Mouse (Mus musculus) right cerebral cortex, postnatal 10 days (tissue): ENCODE data around the gene Rarg.
"Not testable (repeated sequence)": the region's sequence is repeated elsewhere in the genome, so short reads cannot be mapped to it uniquely, and the experiment has no call there.

ENCODE experiments used
- DNase-seq, 2 experiments: peaks; one replicate each; pipeline ENCODE4 v3.0.0; 2021; ENCODE audit warnings: low spot score in 2 of 2

Gene Rarg

GRCm38 (mm10) chr15:102238543-102239259 is 18.6 kb downstream of the Rarg start:
- DNase-seq: no peak

DNA sequence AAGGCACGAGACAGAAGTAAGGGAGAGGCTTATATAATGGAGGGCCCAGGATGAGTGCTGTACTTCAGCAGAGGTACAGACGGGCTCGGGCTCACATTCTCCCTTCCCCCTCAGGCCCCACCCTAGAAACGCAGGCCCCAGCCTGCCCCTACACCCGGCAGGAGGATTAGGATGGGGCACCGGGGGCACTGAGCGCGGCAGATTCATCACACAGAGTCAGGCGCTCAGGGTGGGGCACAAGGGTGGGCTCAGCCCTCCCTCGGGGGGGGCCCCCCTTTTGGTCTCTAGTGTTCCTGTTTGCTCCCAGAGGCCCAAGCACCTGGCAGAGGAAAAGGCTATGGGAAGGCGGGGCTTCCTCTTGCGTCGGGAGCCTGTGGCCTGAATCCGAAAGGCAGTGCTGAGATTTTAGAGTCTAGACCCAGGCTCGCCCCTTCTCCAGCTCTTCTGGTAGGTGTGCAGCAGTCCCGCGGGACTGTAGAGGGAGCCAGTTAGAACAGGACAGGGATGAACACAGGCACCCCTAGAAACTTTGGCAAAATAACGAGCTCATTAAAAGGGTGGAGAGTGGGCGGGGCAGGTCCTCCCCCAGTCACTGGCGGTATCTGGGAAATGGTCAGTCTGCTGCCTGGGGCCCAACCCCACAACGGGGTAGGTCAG is 21.8 kb downstream of the Rarg start:
- no peak for DNase-seq

DNA sequence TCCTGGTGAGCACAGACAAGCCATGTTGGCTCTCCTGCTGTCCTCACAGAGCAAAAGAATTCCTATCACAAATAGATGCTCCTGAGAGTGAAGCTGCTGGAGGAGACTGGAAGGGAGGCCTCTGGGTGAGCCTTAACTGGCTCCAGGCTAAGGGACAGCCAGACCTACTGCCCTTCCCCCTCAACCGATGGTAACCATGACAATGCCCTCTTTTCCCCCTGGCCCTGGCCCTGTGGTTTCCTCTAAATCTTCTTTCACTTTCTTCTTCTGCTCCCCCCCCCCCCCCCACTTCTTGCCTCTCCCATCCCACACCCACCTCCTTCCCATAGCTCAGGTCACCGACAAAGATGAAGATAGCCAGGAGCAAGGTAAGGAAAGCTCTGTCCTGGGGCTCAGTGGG is 23.4 kb downstream of the Rarg start:
- DNase-seq: no peak

GRCm38 (mm10) chr15:102232764-102233163 is 24.6 kb downstream of the Rarg start:
- DNase-seq: no peak

- no peak for DNase-seq
Measured at GRCm38 (mm10) chr15:102231748-102232147, 25.6 kb downstream of the Rarg start, which contains the start of gene Itgb7. Itgb7 (minus strand) TSS chr15:102231944.

GRCm38 (mm10) chr15:102230408-102231321 is 26.7 kb downstream of the Rarg start:
- DNase-seq: no peak

DNA sequence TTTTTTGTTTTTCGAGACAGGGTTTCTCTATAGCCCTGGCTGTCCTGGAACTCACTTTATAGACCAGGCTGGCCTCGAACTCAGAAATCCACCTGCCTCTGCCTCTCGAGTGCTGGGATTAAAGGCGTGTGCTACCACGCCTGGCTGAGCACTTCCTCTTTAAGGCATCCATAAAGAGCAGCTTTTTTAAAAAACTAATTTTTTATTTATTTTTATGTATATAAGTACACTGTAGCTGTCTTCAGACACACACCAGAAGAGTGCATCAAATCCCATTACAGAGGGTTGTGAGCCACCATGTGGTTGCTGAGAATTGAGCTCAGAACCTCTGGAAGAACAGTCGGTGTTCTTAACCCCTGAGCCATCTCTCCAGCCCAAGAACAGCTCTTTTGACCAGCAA is 31.7 kb downstream of the Rarg start:
- DNase-seq: not testable (repeated sequence)

DNA sequence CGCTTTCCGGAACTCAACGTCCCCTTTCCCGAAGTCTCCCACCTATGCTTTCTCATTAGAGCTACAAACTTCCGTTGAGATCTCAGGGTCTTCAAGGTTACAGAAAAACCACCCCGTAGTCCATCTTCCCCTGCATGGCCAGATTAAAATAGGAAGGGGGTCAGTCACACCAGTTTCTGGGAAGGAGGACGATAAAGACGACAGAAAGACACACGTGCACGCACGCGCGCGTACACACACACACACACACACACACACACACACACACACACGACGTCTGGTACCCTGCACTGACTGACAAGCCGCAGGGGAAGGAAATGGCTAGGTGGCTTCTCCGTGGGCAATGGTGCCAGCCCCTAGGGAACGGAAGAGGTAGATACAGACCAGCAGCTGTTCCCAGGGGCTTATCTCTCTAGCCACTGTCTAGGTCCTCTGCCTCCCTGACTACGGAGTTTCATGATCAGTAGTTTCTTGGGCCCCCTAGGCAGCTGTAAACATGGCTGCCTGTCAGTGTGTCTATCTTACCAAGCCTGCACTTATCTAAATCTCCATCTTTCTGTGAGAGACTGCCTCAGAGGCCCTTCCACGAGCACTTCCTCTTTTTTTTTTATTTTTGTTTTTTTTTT is 32.2 kb downstream of the Rarg start:
- no peak for DNase-seq

DNA sequence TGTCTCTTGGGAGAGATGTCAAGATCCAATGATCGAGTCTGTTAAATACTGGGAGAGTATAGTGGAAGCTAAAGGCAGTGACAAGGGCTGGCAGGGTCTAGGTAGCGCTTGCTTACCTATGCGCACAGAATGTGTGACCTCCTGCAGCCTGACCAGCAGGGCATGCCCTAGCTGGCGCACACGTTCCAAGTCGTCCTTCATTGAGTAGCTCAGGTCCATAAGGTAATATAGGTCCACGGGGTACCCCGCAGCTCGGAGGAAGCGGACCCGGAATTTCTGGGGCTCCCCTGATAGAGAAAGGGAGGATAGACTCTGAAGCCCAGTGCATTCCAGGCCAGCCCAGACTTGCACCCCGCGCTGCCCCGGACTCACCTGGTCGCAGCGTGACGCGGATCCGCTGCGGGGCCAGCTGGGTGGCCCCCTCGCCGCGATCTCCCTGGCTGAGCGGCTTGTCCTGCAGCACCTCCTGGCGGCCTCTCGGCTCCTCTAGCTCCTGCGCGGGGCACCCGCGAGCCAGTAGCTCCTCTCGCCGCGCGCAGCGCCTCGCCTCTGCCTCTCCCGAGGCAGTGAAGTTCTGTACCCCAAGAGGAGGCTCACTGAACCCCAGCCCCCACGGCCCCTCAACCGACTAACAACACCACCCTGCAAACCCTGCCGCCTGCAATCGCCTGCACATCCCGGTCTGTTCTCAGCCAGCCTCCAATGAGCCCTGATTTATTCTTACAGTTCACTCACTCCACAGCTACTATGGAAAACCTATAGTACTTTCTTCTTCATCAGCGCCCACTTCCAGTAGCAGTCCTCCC is 32.9 kb downstream of the Rarg start:
- DNase-seq: peak; percentile 81 to 85

DNA sequence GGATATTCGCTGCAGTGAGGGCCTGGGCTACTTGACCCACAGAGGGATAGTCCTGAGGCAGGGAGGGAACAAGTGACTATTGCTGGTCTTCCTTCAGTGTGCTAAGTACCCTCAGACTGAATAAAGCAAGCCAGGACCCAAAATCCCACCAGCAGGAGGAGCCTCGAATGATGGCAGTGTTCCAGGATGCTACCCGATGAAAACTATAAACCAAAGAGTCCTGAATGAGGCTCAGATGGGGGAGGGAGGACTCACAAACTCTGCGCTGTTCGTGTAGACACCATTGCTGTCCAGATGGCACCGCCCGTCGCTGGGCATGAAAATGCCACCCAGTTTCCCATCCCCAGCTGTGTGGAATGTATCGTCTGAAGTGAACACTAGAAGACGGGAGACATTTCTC is 34.9 kb downstream of the Rarg start:
- DNase-seq: peak in 1 of 2 experiments; percentile 53

DNA sequence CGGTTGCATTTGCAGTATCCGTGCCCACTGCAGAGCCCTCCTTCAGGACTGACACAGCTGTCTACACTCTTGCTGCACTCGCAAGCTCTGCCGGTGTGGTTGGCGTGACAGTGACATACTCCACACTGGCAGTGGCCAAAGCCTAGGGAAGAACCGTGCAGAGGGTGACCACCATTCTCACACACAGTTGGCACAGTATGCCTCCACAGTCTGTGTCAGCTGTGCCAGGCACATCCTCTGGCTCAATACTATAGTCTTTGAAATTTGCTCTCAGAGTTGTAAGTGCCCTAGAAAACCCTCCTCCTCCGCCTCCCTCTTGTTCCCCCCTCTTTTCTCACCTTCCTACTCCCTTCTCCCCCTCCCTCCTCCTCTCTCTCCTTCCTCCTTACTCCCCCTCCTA is 40.0 kb downstream of the Rarg start:
- no peak for DNase-seq

GRCm38 (mm10) chr15:102216459-102217228 is 40.7 kb downstream of the Rarg start:
- DNase-seq: no peak

DNA sequence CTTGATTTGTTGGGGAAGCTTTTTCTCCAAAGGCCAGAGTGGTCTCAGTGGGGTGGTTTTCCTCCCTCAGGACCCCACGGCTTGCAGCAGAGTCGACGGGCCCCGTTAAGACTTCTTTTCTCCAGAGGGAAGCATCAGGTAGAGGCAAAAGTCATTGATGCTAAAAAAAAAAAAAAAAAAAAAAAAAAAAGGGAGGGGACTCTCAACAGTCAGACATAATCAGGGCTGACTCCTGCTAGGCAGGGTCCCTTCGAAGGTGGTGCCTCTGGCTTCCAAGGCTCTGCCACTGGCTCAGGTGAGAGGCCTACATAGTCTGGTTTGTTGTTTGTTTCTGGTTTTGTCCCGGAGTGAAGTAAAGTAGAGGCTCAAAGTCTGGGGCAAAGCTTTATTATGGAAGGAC is 41.7 kb downstream of the Rarg start:
- DNase-seq: no peak

DNA sequence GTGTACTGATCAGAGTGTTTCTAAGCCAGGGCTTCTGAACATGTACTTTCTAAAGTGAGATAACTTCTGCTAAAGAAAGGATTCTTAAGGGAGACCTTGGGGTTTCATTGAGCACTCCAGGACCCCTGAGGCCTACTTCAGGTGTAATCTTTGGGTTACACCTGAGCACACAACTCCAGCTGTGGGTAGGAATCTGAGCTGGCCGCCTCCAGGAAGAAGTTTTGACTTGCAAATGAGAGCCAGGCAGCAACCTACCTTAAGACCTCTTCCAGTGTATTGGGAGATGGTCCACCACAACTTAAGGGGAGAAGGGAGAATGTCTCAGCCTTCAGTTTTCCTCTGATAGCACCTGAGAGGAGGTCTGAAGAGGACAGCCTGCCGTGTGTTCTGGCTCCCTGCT is 43.2 kb downstream of the Rarg start:
- DNase-seq: no peak

GRCm38 (mm10) chr15:102211895-102212294 is 45.4 kb downstream of the Rarg start:
- no peak for DNase-seq

GRCm38 (mm10) chr15:102210816-102211215 is 46.5 kb downstream of the Rarg start:
- no peak for DNase-seq

- DNase-seq: no peak
Measured at GRCm38 (mm10) chr15:102209114-102209513, 48.2 kb downstream of the Rarg start.

GRCm38 (mm10) chr15:102208092-102208561 is 49.2 kb downstream of the Rarg start:
- DNase-seq: no peak

DNA sequence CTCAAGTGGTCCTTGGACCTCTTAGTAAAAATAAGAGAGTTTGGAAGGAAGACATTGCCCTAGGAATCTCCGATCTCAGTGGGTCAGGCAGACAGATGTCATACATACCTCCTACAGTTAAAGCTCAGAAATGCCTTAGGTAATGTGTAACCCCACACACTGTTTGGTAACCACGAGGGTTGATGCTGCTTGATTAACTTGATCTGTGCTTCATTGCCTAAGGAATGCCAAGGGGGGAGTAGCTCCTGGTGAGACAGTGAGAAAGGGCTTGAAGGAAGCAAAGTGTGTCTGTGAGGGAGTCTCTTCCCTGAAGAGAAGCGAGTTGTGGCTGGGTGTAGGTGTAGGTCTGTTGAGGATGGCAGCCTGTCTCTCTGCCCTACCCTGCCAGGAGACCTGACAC is 50.0 kb downstream of the Rarg start:
- no peak for DNase-seq

DNA sequence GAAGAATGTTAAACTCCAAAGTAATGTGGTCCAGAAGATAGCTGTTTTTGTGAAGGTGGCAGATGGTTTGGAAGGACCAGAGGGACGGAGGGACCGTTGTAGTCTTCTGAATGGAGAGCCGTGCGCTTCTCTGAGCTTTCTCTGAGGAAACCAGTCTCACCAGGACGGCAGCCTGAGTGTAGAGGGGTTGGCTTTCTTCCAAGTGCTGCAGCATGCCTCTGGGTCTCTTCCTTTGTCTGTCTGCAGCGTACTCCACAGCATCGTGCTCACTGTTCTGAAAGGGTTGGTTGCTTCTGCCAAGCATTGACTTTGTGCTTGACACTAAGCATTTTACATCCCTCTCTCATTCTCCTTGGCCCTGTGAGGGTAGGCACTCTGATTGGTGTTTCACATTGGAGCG is 51.5 kb downstream of the Rarg start:
- DNase-seq: peak; percentile 80
